Mouse (Mus musculus) neural tube, embryonic 10.5 days (tissue): Measurements from ENCODE around the gene Ghsr.
"Not testable (repeated sequence)": the region's sequence is repeated elsewhere in the genome, so short reads cannot be mapped to it uniquely, and the experiment has no call there.

Source experiments
- DNase-seq: peaks from one replicate; pipeline ENCODE4 v3.0.0-alpha.2; 2017; ENCODE audit warnings: low spot score; ENCODE audit errors: extremely low spot score

Ghsr gene

GRCm38 (mm10) chr3:27371276-27371621 lies at the start of gene Ghsr:
Gene Ghsr, plus strand, starts transcription at chr3:27371351.
- DNase-seq: peak; percentile 14

GRCm38 (mm10) chr3:27322591-27322990 lies 48.6 kb upstream of the Ghsr start:
- DNase-seq: no peak

GRCm38 (mm10) chr3:27323551-27323950 lies 47.6 kb upstream of the Ghsr start:
- no peak for DNase-seq

- no peak for DNase-seq
Observed at GRCm38 (mm10) chr3:27326633-27327191, 44.4 kb upstream of the Ghsr start.

- DNase-seq: no peak
Observed at GRCm38 (mm10) chr3:27330706-27331105, 40.4 kb upstream of the Ghsr start.

- no peak for DNase-seq
Observed at GRCm38 (mm10) chr3:27338437-27338836, 32.7 kb upstream of the Ghsr start.

GRCm38 (mm10) chr3:27338887-27339286 lies 32.3 kb upstream of the Ghsr start:
- DNase-seq: no peak

GRCm38 (mm10) chr3:27340757-27341156 lies 30.4 kb upstream of the Ghsr start:
- DNase-seq: no peak

- DNase-seq: no peak
Observed at GRCm38 (mm10) chr3:27342462-27342861, 28.7 kb upstream of the Ghsr start.

GRCm38 (mm10) chr3:27345526-27345925 lies 25.6 kb upstream of the Ghsr start:
- DNase-seq: no peak

- no peak for DNase-seq
Observed at GRCm38 (mm10) chr3:27348462-27348861, 22.7 kb upstream of the Ghsr start.

- no peak for DNase-seq
Observed at GRCm38 (mm10) chr3:27351105-27351504, 20.0 kb upstream of the Ghsr start.

- DNase-seq: no peak
Observed at GRCm38 (mm10) chr3:27359100-27359720, 11.9 kb upstream of the Ghsr start.

- DNase-seq: peak; percentile 77
Observed at GRCm38 (mm10) chr3:27370125-27370524, 1.0 kb upstream of the Ghsr start.

- no peak for DNase-seq
Observed at GRCm38 (mm10) chr3:27370582-27371275, 422 bp upstream of the Ghsr start.

- DNase-seq: peak; percentile 34
Observed at GRCm38 (mm10) chr3:27371725-27372650, 837 bp downstream of the Ghsr start.

GRCm38 (mm10) chr3:27374396-27374795 lies 3.2 kb downstream of the Ghsr start:
- DNase-seq: no peak

- no peak for DNase-seq
Observed at GRCm38 (mm10) chr3:27377935-27378334, 6.8 kb downstream of the Ghsr start.

GRCm38 (mm10) chr3:27384836-27385235 lies 13.7 kb downstream of the Ghsr start:
- no peak for DNase-seq

- DNase-seq: no peak
Observed at GRCm38 (mm10) chr3:27389923-27390322, 18.8 kb downstream of the Ghsr start.

- not testable (repeated sequence) for DNase-seq
Observed at GRCm38 (mm10) chr3:27400996-27401395, 29.8 kb downstream of the Ghsr start.

GRCm38 (mm10) chr3:27406440-27406839 lies 35.3 kb downstream of the Ghsr start:
- DNase-seq: no peak
